Mouse (Mus musculus): ENCODE results near the gene 9930111J21Rik1.
"Not testable (repeated sequence)": the region's sequence is repeated elsewhere in the genome, so short reads cannot be mapped to it uniquely, and the experiment has no call there.

9930111J21Rik1 gene

GRCm38 (mm10) chr11:48979251-48979650 is at the start of gene 9930111J21Rik1:
9930111J21Rik1 (minus strand) TSS chr11:48979398.
- not testable (repeated sequence) for DNase-seq (ENCODE audit: low spot score)

GRCm38 (mm10) chr11:49012074-49012473 is 32.9 kb upstream of the 9930111J21Rik1 start:
- not testable (repeated sequence) for DNase-seq (ENCODE audit: low spot score)

GRCm38 (mm10) chr11:49006785-49007184 is 27.6 kb upstream of the 9930111J21Rik1 start:
- DNase-seq (ENCODE audit: low spot score), result not testable (repeated sequence)

- DNase-seq (ENCODE audit: low spot score), result not testable (repeated sequence)
These were observed 27.1 kb upstream of the 9930111J21Rik1 start for GRCm38 (mm10) chr11:49006317-49006716.

- DNase-seq (ENCODE audit: low spot score), result not testable (repeated sequence)
These were observed 21.2 kb upstream of the 9930111J21Rik1 start for GRCm38 (mm10) chr11:49000411-49000810.

GRCm38 (mm10) chr11:48994018-48994417 is 14.8 kb upstream of the 9930111J21Rik1 start, which contains the start of gene Tgtp1:
Tgtp1 (minus strand) TSS chr11:48994172.
- DNase-seq (ENCODE audit: low spot score), result not testable (repeated sequence)

GRCm38 (mm10) chr11:48993296-48993695 is 14.1 kb upstream of the 9930111J21Rik1 start:
- not testable (repeated sequence) for DNase-seq (ENCODE audit: low spot score)

- not testable (repeated sequence) for DNase-seq (ENCODE audit: low spot score)
These were observed 12.7 kb upstream of the 9930111J21Rik1 start, which contains the start of gene Gm12185 for GRCm38 (mm10) chr11:48991740-48992520. Gm12185 (minus strand) TSS chr11:48992226.

- not testable (repeated sequence) for DNase-seq (ENCODE audit: low spot score)
These were observed 10.8 kb upstream of the 9930111J21Rik1 start for GRCm38 (mm10) chr11:48989981-48990380.

GRCm38 (mm10) chr11:48988219-48988618 is 9.0 kb upstream of the 9930111J21Rik1 start:
- not testable (repeated sequence) for DNase-seq (ENCODE audit: low spot score)

GRCm38 (mm10) chr11:48982848-48983247 is 3.6 kb upstream of the 9930111J21Rik1 start:
- not testable (repeated sequence) for DNase-seq (ENCODE audit: low spot score)

GRCm38 (mm10) chr11:48980052-48980451 is 854 bp upstream of the 9930111J21Rik1 start:
- not testable (repeated sequence) for DNase-seq (ENCODE audit: low spot score)

- DNase-seq (ENCODE audit: low spot score), result not testable (repeated sequence)
These were observed 808 bp downstream of the 9930111J21Rik1 start, which contains the start of gene Olfr56 for GRCm38 (mm10) chr11:48978240-48978939. Olfr56 (plus strand) TSS chr11:48978889.

- not testable (repeated sequence) for DNase-seq (ENCODE audit: low spot score)
These were observed 4.5 kb downstream of the 9930111J21Rik1 start for GRCm38 (mm10) chr11:48974686-48975085.

- not testable (repeated sequence) for DNase-seq (ENCODE audit: low spot score)
These were observed 33.1 kb downstream of the 9930111J21Rik1 start, which contains the start of gene Psme2b for GRCm38 (mm10) chr11:48946090-48946489. Psme2b (minus strand) TSS chr11:48946190.

GRCm38 (mm10) chr11:48939286-48939685 is 39.9 kb downstream of the 9930111J21Rik1 start:
- DNase-seq (ENCODE audit: low spot score), result not testable (repeated sequence)

GRCm38 (mm10) chr11:48935291-48935690 is 43.9 kb downstream of the 9930111J21Rik1 start:
- not testable (repeated sequence) for DNase-seq (ENCODE audit: low spot score)

- not testable (repeated sequence) for DNase-seq (ENCODE audit: low spot score)
These were observed 45.3 kb downstream of the 9930111J21Rik1 start for GRCm38 (mm10) chr11:48933923-48934322.

- DNase-seq (ENCODE audit: low spot score), result not testable (repeated sequence)
These were observed 45.8 kb downstream of the 9930111J21Rik1 start for GRCm38 (mm10) chr11:48933422-48933821.

- not testable (repeated sequence) for DNase-seq (ENCODE audit: low spot score)
These were observed 51.1 kb downstream of the 9930111J21Rik1 start for GRCm38 (mm10) chr11:48928068-48928467.

- DNase-seq (ENCODE audit: low spot score), result not testable (repeated sequence)
These were observed 52.8 kb downstream of the 9930111J21Rik1 start for GRCm38 (mm10) chr11:48926437-48926836.

GRCm38 (mm10) chr11:48923818-48924217 is 55.4 kb downstream of the 9930111J21Rik1 start:
- not testable (repeated sequence) for DNase-seq (ENCODE audit: low spot score)

All from adipocyte (in vitro differentiated cells).